Mouse (Mus musculus): ENCODE measurements around the gene Thap8. TPM values are rescaled to one million over a fixed set of nuclear protein-coding genes. Genes with fewer than 3 reads are reported as not detected.

Thap8 gene
- polyA plus RNA-seq, 1 experiment from 2014 or later: not detected

Other genes with a start within 250 kb of the Thap8 start
- 1.4 and 1.8 TPM in 2 replicates for gene Zfp14, start 228.7 kb upstream of the Thap8 start, polyA plus RNA-seq (2014; fragmentation: Nextera tagmentation; extraction: Ambion mirVana)
- 3.9 and 4.1 TPM in 2 replicates for gene Zfp82, start 207.2 kb upstream of the Thap8 start, polyA plus RNA-seq (2014; fragmentation: Nextera tagmentation; extraction: Ambion mirVana)
- 0.32 and 0.43 TPM in 2 replicates for gene Gm26920, start 189.7 kb upstream of the Thap8 start, polyA plus RNA-seq (2014; fragmentation: Nextera tagmentation; extraction: Ambion mirVana)
- 7.6 and 7.7 TPM in 2 replicates for gene Zfp566, start 189.6 kb upstream of the Thap8 start, polyA plus RNA-seq (2014; fragmentation: Nextera tagmentation; extraction: Ambion mirVana)
- gene Zfp260, start 185.3 kb upstream of the Thap8 start, polyA plus RNA-seq (2014; fragmentation: Nextera tagmentation; extraction: Ambion mirVana): 48.6 and 54.6 TPM in 2 replicates
- gene Zfp382, start 158.2 kb upstream of the Thap8 start, polyA plus RNA-seq (2014; fragmentation: Nextera tagmentation; extraction: Ambion mirVana): 2.8 and 2.9 TPM in 2 replicates
- 7.5 and 8.8 TPM in 2 replicates for gene Zfp146, start 110.3 kb upstream of the Thap8 start, polyA plus RNA-seq (2014; fragmentation: Nextera tagmentation; extraction: Ambion mirVana)
- gene Cox7a1, start 96.0 kb upstream of the Thap8 start, polyA plus RNA-seq (2014; fragmentation: Nextera tagmentation; extraction: Ambion mirVana): 4.7 and 5.1 TPM in 2 replicates
- 45.1 and 54.9 TPM in 2 replicates for gene Capns1, start 81.3 kb upstream of the Thap8 start, polyA plus RNA-seq (2014; fragmentation: Nextera tagmentation; extraction: Ambion mirVana)
- gene Polr2i, start 48.1 kb upstream of the Thap8 start, polyA plus RNA-seq (2014; fragmentation: Nextera tagmentation; extraction: Ambion mirVana): 109 and 129 TPM in 2 replicates
- 124 and 126 TPM in 2 replicates for gene Tbcb, start 47.8 kb upstream of the Thap8 start, polyA plus RNA-seq (2014; fragmentation: Nextera tagmentation; extraction: Ambion mirVana)
- gene Ovol3, start 44.4 kb upstream of the Thap8 start, polyA plus RNA-seq (2014; fragmentation: Nextera tagmentation; extraction: Ambion mirVana): not detected in 2 replicates
- 15.3 and 16.0 TPM in 2 replicates for gene Wdr62, start 325 bp downstream of the Thap8 start, polyA plus RNA-seq (2014; fragmentation: Nextera tagmentation; extraction: Ambion mirVana)
- gene Clip3, start 11.6 kb downstream of the Thap8 start, polyA plus RNA-seq (2014; fragmentation: Nextera tagmentation; extraction: Ambion mirVana): 16.3 and 17.6 TPM in 2 replicates
- 38.7 and 43.4 TPM in 2 replicates for gene Alkbh6, start 28.6 kb downstream of the Thap8 start, polyA plus RNA-seq (2014; fragmentation: Nextera tagmentation; extraction: Ambion mirVana)
- 25.6 and 28.9 TPM in 2 replicates for gene Syne4, start 34.7 kb downstream of the Thap8 start, polyA plus RNA-seq (2014; fragmentation: Nextera tagmentation; extraction: Ambion mirVana)
- not detected in 2 replicates for gene E130208F15Rik, start 41.6 kb downstream of the Thap8 start, polyA plus RNA-seq (2014; fragmentation: Nextera tagmentation; extraction: Ambion mirVana)
- gene Sdhaf1, start 43.8 kb downstream of the Thap8 start, polyA plus RNA-seq (2014; fragmentation: Nextera tagmentation; extraction: Ambion mirVana): 13.5 and 14.6 TPM in 2 replicates
- 3.5 TPM in 2 replicates for gene Lrfn3, start 82.7 kb downstream of the Thap8 start, polyA plus RNA-seq (2014; fragmentation: Nextera tagmentation; extraction: Ambion mirVana)
- 60.6 and 61.9 TPM in 2 replicates for gene Tyrobp, start 133.7 kb downstream of the Thap8 start, polyA plus RNA-seq (2014; fragmentation: Nextera tagmentation; extraction: Ambion mirVana)
- 2.2 and 2.9 TPM in 2 replicates for gene Hcst, start 139.8 kb downstream of the Thap8 start, polyA plus RNA-seq (2014; fragmentation: Nextera tagmentation; extraction: Ambion mirVana)
- 1.8 and 3.6 TPM in 2 replicates for gene Nfkbid, start 141.6 kb downstream of the Thap8 start, polyA plus RNA-seq (2014; fragmentation: Nextera tagmentation; extraction: Ambion mirVana)
- gene Aplp1, start 165.4 kb downstream of the Thap8 start, polyA plus RNA-seq (2014; fragmentation: Nextera tagmentation; extraction: Ambion mirVana): 18.4 and 19.1 TPM in 2 replicates
- gene Kirrel2, start 177.6 kb downstream of the Thap8 start, polyA plus RNA-seq (2014; fragmentation: Nextera tagmentation; extraction: Ambion mirVana): 0.22 and 0.95 TPM in 2 replicates
- gene Nphs1, start 178.2 kb downstream of the Thap8 start, polyA plus RNA-seq (2014; fragmentation: Nextera tagmentation; extraction: Ambion mirVana): 0.26 and 0.27 TPM in 2 replicates
- gene Prodh2, start 213.5 kb downstream of the Thap8 start, polyA plus RNA-seq (2014; fragmentation: Nextera tagmentation; extraction: Ambion mirVana): 19.0 and 19.5 TPM in 2 replicates

Measured in liver, embryonic 11.5 days (tissue).